21 mouse cellular contexts compared by ENCODE assay signal in the genomic region with DNA sequence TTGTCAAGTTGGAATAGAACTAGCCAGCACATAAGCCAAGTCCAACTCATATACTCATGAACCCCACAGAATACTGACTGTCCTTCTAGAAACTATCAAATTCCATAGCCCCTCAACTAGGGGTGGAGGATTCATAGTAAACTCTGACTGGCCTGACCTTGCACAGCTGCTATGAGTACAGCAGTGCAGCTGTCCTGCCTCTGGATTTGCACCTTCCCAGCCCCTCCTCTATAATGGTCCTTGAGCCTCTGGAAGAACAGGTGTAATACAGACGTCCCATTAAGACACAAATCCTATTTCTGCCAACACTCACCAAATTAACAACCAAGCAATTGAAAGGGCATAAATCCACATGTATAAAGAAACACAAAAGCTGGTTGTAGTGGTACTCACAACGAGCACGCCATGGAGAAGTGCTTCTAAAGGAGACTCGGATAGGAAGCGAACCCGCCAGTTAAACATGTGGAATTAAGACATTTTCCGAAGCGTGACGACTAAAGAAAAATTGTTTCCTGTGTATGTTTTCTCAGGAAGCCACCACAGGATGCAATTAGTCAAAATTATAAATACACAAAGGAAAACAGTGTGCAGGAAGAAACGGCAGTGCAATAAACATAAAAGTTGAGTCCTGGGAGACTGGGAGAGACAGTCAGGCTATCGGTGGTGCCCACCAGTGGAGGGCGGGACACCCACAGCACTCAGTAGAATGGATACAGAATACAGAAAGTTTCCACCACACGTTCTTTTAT. TPM values are rescaled to one million over a fixed set of nuclear protein-coding genes. Genes with fewer than 3 reads are reported as not detected.
DNase-seq lines count a peak whose midpoint lies in the region; ATAC-seq lines count a peak whose summit lies in the region.
"Had no signal": no experiment of that assay in that cellular context is flagged by ENCODE, and none has a peak within 500 bp of the region (broad histone marks: within the 10 kb centered on the region; RNA-seq: fewer than 3 reads in every experiment).

No protein-coding gene starts in this region.

- peak; percentile 45 for DNase-seq in heart, embryonic 10.5 days (ENCODE audit: low spot score)
- DNase-seq in heart, postnatal 36 days, result no peak
- DNase-seq in lung, postnatal 14 days, result no peak
- no peak for DNase-seq in thymus, postnatal 25 days
- DNase-seq: adrenal gland, postnatal 25 days; cerebellum, adult 8-10 months; cerebellum, postnatal 36 days; embryo, embryonic 11 days; heart, postnatal 10 days; layer of hippocampus, adult 9-11 months had no signal

- intact Hi-C loops in heart, postnatal 36 days (cut with DNase I), result loop anchor here (5.0 kb wide), 3 partner anchors 93 to 718 kb away; no protein-coding TSS in a partner anchor

- peak overlapping the region; percentile 4; the same call in 1 of the 2 replicates for H3K4me2 ChIP-seq in kidney, embryonic 16.5 days (replicated peaks; ENCODE audit: low read depth, low read length)
- no peak overlapping the region for H3K4me2 ChIP-seq in kidney, embryonic 14.5 days (replicated peaks; ENCODE audit: low read depth, low read length)
- H3K4me2 ChIP-seq in lung, embryonic 15.5 days, result no peak overlapping the region
- no peak overlapping the region for H3K4me2 ChIP-seq in limb, embryonic 13.5 days (replicated peaks)
- H3K4me2 ChIP-seq: forebrain, embryonic 15.5 days; heart, embryonic 12.5 days; hindbrain, embryonic 12.5 days had no signal

- 0 out of 2 replicates have a peak, but pooled peaks have one; percentile 23 for ATAC-seq in kidney, embryonic 16.5 days (ENCODE audit: low FRiP score, low TSS enrichment)
- no peak; the same call in 1 of the 2 replicates for ATAC-seq in kidney, embryonic 14.5 days (ENCODE audit: low FRiP score, low TSS enrichment)
- ATAC-seq in lung, embryonic 15.5 days (ENCODE audit: borderline replicate concordance, extremely low read depth, low FRiP score, low TSS enrichment), result no peak
- ATAC-seq in limb, embryonic 13.5 days (ENCODE audit: low FRiP score, low read depth), result peak; percentile 48; the same call in 1 of the 2 replicates
- ATAC-seq: CD4-positive, CD25-positive, alpha-beta regulatory T cell, adult 4 months; forebrain, embryonic 15.5 days; midbrain, embryonic 16.5 days had no signal

- H3K4me1 ChIP-seq in heart, embryonic 10.5 days, result no peaks in the 10 kb centered on the region
- H3K4me1 ChIP-seq in kidney, embryonic 16.5 days (ENCODE audit: insufficient read depth, low read length), result no peaks in the 10 kb centered on the region
- no peaks in the 10 kb centered on the region for H3K4me1 ChIP-seq in kidney, embryonic 14.5 days (ENCODE audit: control insufficient read depth, insufficient read depth, low read length)
- 0 out of 2 replicates have a peak, but pooled peaks cover 3% of the 10 kb centered on the region for H3K4me1 ChIP-seq in lung, embryonic 15.5 days
- no peaks in the 10 kb centered on the region for H3K4me1 ChIP-seq in limb, embryonic 13.5 days
- H3K4me1 ChIP-seq: forebrain, embryonic 15.5 days; heart, embryonic 12.5 days; hindbrain, embryonic 12.5 days had no signal

- WGBS in heart, embryonic 10.5 days, result 71% methylated on average over 13 of the region's 13 CpGs
- 45% methylated on average over 13 of the region's 13 CpGs for WGBS in kidney, embryonic 16.5 days
- WGBS in kidney, embryonic 14.5 days, result 60% methylated on average over 13 of the region's 13 CpGs
- 46% methylated on average over 13 of the region's 13 CpGs for WGBS in lung, embryonic 15.5 days
- WGBS in limb, embryonic 13.5 days, result 33% methylated on average over 13 of the region's 13 CpGs

- no peaks in the 10 kb centered on the region for H3K36me3 ChIP-seq in heart, embryonic 10.5 days
- no peaks in the 10 kb centered on the region for H3K36me3 ChIP-seq in kidney, embryonic 16.5 days (ENCODE audit: insufficient read depth, low read length)
- H3K36me3 ChIP-seq in kidney, embryonic 14.5 days (ENCODE audit: control insufficient read depth, insufficient read depth, low read length), result no peaks in the 10 kb centered on the region
- no peaks in the 10 kb centered on the region for H3K36me3 ChIP-seq in lung, embryonic 15.5 days
- H3K36me3 ChIP-seq in limb, embryonic 13.5 days, result no peaks in the 10 kb centered on the region
- H3K36me3 ChIP-seq: forebrain, embryonic 15.5 days; heart, embryonic 12.5 days; hindbrain, embryonic 12.5 days had no signal

- H3K9ac ChIP-seq in kidney, embryonic 16.5 days (replicated peaks; ENCODE audit: low read length), result no peak overlapping the region
- no peak overlapping the region for H3K9ac ChIP-seq in kidney, embryonic 14.5 days (ENCODE audit: low read depth, low read length)
- H3K9ac ChIP-seq in lung, embryonic 15.5 days, result no peak overlapping the region
- no peak overlapping the region for H3K9ac ChIP-seq in limb, embryonic 13.5 days
- H3K9ac ChIP-seq: forebrain, embryonic 15.5 days; heart, embryonic 12.5 days; hindbrain, embryonic 12.5 days; liver, embryonic 14.5 days had no signal

- no peak overlapping the region for H3K4me3 ChIP-seq in heart, embryonic 10.5 days
- H3K4me3 ChIP-seq in kidney, embryonic 16.5 days (ENCODE audit: low read length), result no peak overlapping the region
- no peak overlapping the region for H3K4me3 ChIP-seq in kidney, embryonic 14.5 days (ENCODE audit: low read length)
- H3K4me3 ChIP-seq in lung, embryonic 15.5 days, result no peak overlapping the region
- no peak overlapping the region for H3K4me3 ChIP-seq in limb, embryonic 13.5 days
- H3K4me3 ChIP-seq: forebrain, embryonic 15.5 days; heart, embryonic 12.5 days; hindbrain, embryonic 12.5 days had no signal

- H3K27me3 ChIP-seq in heart, embryonic 10.5 days (ENCODE audit: insufficient read depth, poor library complexity, severe bottlenecking), result peaks cover 11% of the 10 kb centered on the region; the same call in 1 of the 2 replicates
- no peaks in the 10 kb centered on the region for H3K27me3 ChIP-seq in kidney, embryonic 16.5 days (ENCODE audit: insufficient read depth, low read length)
- no peaks in the 10 kb centered on the region for H3K27me3 ChIP-seq in kidney, embryonic 14.5 days (ENCODE audit: control insufficient read depth, insufficient read depth, low read length)
- 0 out of 2 replicates have a peak, but pooled peaks cover under 1% of the 10 kb centered on the region for H3K27me3 ChIP-seq in lung, embryonic 15.5 days
- H3K27me3 ChIP-seq in limb, embryonic 13.5 days, result peaks cover 7% of the 10 kb centered on the region
- H3K27me3 ChIP-seq: hindbrain, embryonic 12.5 days had no signal

- no peak overlapping the region for H3K27ac ChIP-seq in heart, embryonic 10.5 days
- peak overlapping the region; percentile 40; the same call in 1 of the 2 replicates for H3K27ac ChIP-seq in kidney, embryonic 16.5 days (ENCODE audit: low read length)
- H3K27ac ChIP-seq in kidney, embryonic 14.5 days (ENCODE audit: low read depth, low read length), result no peak overlapping the region
- peak overlapping the region; percentile 24; the same call in 1 of the 2 replicates for H3K27ac ChIP-seq in lung, embryonic 15.5 days
- no peak overlapping the region for H3K27ac ChIP-seq in limb, embryonic 13.5 days
- H3K27ac ChIP-seq: forebrain, embryonic 15.5 days; hindbrain, embryonic 12.5 days; liver, embryonic 14.5 days; macrophage had no signal

- H3K9me3 ChIP-seq in heart, embryonic 10.5 days, result no peaks in the 10 kb centered on the region
- no peaks in the 10 kb centered on the region for H3K9me3 ChIP-seq in kidney, embryonic 16.5 days (ENCODE audit: low read length)
- no peaks in the 10 kb centered on the region for H3K9me3 ChIP-seq in kidney, embryonic 14.5 days (ENCODE audit: control insufficient read depth, low read length)
- H3K9me3 ChIP-seq in lung, embryonic 15.5 days, result no peaks in the 10 kb centered on the region
- no peaks in the 10 kb centered on the region for H3K9me3 ChIP-seq in limb, embryonic 13.5 days
- H3K9me3 ChIP-seq: forebrain, embryonic 15.5 days; heart, embryonic 12.5 days; hindbrain, embryonic 12.5 days had no signal

RNA-seq across cellular contexts. Expression of a gene that starts 27.9 kb away (rescaled TPM):
- 81.2 and 99.9 TPM in 2 replicates for polyA plus RNA-seq in heart, embryonic 10.5 days (2016; fragmentation: Nextera tagmentation; extraction: Ambion mirVana)
- total RNA-seq in heart, postnatal 36 days (2021), result 10 to 100 TPM; 20.0 to 23.2 TPM
- 123 and 127 TPM in 2 replicates for polyA plus RNA-seq in kidney, embryonic 16.5 days (2015; fragmentation: Nextera tagmentation; extraction: Ambion mirVana)
- polyA plus RNA-seq in kidney, embryonic 14.5 days (2014; fragmentation: Nextera tagmentation; extraction: Ambion mirVana), result 116 and 136 TPM in 2 replicates
- 110 and 121 TPM in 2 replicates for polyA plus RNA-seq in lung, embryonic 15.5 days (2015; fragmentation: Nextera tagmentation; extraction: Ambion mirVana)
- polyA plus RNA-seq in limb, embryonic 13.5 days (2015; fragmentation: Nextera tagmentation; extraction: Ambion mirVana), result 146 and 151 TPM in 2 replicates

RNA-seq across cellular contexts. Expression of a gene that starts 46.1 kb away (rescaled TPM):
- polyA plus RNA-seq in heart, embryonic 10.5 days (2016; fragmentation: Nextera tagmentation; extraction: Ambion mirVana), result 0.24 TPM in 1 of 2 replicates, not detected in the other
- total RNA-seq in heart, postnatal 36 days (2021), result under 1 TPM in 1 of 2 experiments, not detected in 1; 0.27 TPM
- 0.50 and 0.75 TPM in 2 replicates for polyA plus RNA-seq in kidney, embryonic 16.5 days (2015; fragmentation: Nextera tagmentation; extraction: Ambion mirVana)
- polyA plus RNA-seq in kidney, embryonic 14.5 days (2014; fragmentation: Nextera tagmentation; extraction: Ambion mirVana), result 0.20 TPM in 1 of 2 replicates, not detected in the other
- polyA plus RNA-seq in lung, embryonic 15.5 days (2015; fragmentation: Nextera tagmentation; extraction: Ambion mirVana), result 0.65 and 1.0 TPM in 2 replicates
- polyA plus RNA-seq in limb, embryonic 13.5 days (2015; fragmentation: Nextera tagmentation; extraction: Ambion mirVana), result not detected in 2 replicates
- polyA plus RNA-seq: forebrain, embryonic 15.5 days; heart, embryonic 12.5 days; hindbrain, embryonic 12.5 days; midbrain, embryonic 16.5 days had no signal

Comparison
In these comparisons a context has a peak if more than half of its experiments do, and no peak if none do; other contexts are left out.
1. H3K27ac ChIP-seq: peak in kidney, embryonic 16.5 days (single experiment) and lung, embryonic 15.5 days (single experiment); none in heart, embryonic 10.5 days (single experiment), kidney, embryonic 14.5 days (single experiment) and limb, embryonic 13.5 days (single experiment).
2. ATAC-seq: peak in kidney, embryonic 16.5 days (single experiment) and limb, embryonic 13.5 days (single experiment); none in kidney, embryonic 14.5 days (single experiment) and lung, embryonic 15.5 days (single experiment).